Mouse (Mus musculus) lung, adult 2 months (tissue): ENCODE results near the gene Ppp2r2d.

ENCODE experiments used
- CTCF ChIP-seq: fragments of 200-500 bp; IDR thresholded peaks from 2 replicates; pipeline ENCODE4 v1.5.1; 2011; ENCODE audit warnings: mild to moderate bottlenecking, low read length, control low read depth; ENCODE audit not compliant: insufficient read depth
- POLR2A ChIP-seq: fragments of 200-500 bp; IDR thresholded peaks from 2 replicates; pipeline ENCODE4 v1.6.1; 2011; ENCODE audit warnings: low read depth, mild to moderate bottlenecking, control low read depth, low read length, borderline replicate concordance; ENCODE audit errors: extremely low read depth

DNA sequence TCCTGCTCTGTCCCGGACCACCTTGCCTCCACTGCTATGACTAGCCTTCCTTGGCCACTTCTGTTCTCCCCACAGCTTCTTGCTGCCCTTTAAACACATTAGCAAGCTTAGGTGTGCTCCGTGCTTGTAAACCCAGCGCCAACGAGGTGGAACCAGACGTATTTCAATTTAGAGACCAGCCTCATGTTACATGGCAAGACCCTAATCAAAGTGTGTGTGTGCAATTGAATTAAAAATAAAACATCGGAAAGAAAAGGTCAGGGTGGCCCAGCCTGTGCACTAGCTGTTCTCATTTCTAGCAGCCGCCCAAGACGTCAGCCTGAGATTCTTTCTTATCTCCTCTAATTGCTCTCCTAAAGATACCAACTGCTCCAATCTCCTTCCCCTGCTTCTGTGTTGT, 768 bp upstream of the Ppp2r2d start:
- no peak for TF ChIP-seq CTCF
- no peak for TF ChIP-seq POLR2A
